Mouse (Mus musculus) liver, embryonic 18 days (tissue): ENCODE measurements around the gene Rps26. TPM values are rescaled to one million over a fixed set of nuclear protein-coding genes. Genes with fewer than 3 reads are reported as not detected.

Experiments
- polyA plus RNA-seq: library from polyadenylated mRNA; depleted of rRNA; stranded (reverse); fragments of >200 nt; gene quantifications from 2 replicates; pipeline ENCODE4 v1.2.3, GENCODE M21; 2012; rRNA removed

Rps26 gene
- 667 and 775 TPM in 2 replicates for polyA plus RNA-seq

GRCm38 (mm10) chr10:128626311-128627310 is at the start of gene Rps26:
Gene Rps26 (minus strand): TSS chr10:128626747.

GRCm38 (mm10) chr10:128673763-128674468 is 47.4 kb upstream of the Rps26 start, which contains the start of gene Suox:
Gene Suox (minus strand): TSS chr10:128674073.

GRCm38 (mm10) chr10:128645111-128646011 is 18.8 kb upstream of the Rps26 start, which contains the start of gene Ikzf4:
Gene Ikzf4 (minus strand): TSS chr10:128645991.

GRCm38 (mm10) chr10:128589464-128590192 is 36.9 kb downstream of the Rps26 start, which contains the start of gene Erbb3:
Gene Erbb3 (minus strand): TSS chr10:128589652.

Other genes with a start within 250 kb of the Rps26 start
- 4.4 and 6.2 TPM in 2 replicates for gene Ankrd52, start 249.6 kb downstream of the Rps26 start, polyA plus RNA-seq
- 99.5 and 112 TPM in 2 replicates for gene Slc39a5, start 225.5 kb downstream of the Rps26 start, polyA plus RNA-seq
- 16.8 and 18.7 TPM in 2 replicates for gene Nabp2, start 215.3 kb downstream of the Rps26 start, polyA plus RNA-seq
- 7.0 and 8.3 TPM in 2 replicates for gene Rnf41, start 215.1 kb downstream of the Rps26 start, polyA plus RNA-seq
- 25.6 and 31.2 TPM in 2 replicates for gene Smarcc2, start 167.5 kb downstream of the Rps26 start, polyA plus RNA-seq
- 627 and 720 TPM in 2 replicates for gene Myl6, start 132.6 kb downstream of the Rps26 start, polyA plus RNA-seq
- 0.53 and 0.67 TPM in 2 replicates for gene Myl6b, start 128.1 kb downstream of the Rps26 start, polyA plus RNA-seq
- 10.8 and 12.1 TPM in 2 replicates for gene Esyt1, start 100.9 kb downstream of the Rps26 start, polyA plus RNA-seq
- 4.0 and 4.5 TPM in 2 replicates for gene Zc3h10, start 79.0 kb downstream of the Rps26 start, polyA plus RNA-seq
- 1,648 and 2,151 TPM in 2 replicates for gene Rpl41, start 77.4 kb downstream of the Rps26 start, polyA plus RNA-seq
- 67.0 and 72.0 TPM in 2 replicates for gene Pa2g4, start 60.8 kb downstream of the Rps26 start, polyA plus RNA-seq
- gene Erbb3, start 37.1 kb downstream of the Rps26 start, polyA plus RNA-seq = 7.5 and 8.2 TPM in 2 replicates
- 0.72 and 1.2 TPM in 2 replicates for gene Ikzf4, start 19.2 kb upstream of the Rps26 start, polyA plus RNA-seq
- 6.8 and 8.7 TPM in 2 replicates for gene Suox, start 47.3 kb upstream of the Rps26 start, polyA plus RNA-seq
- gene Rab5b, start 69.5 kb upstream of the Rps26 start, polyA plus RNA-seq = 32.7 and 34.3 TPM in 2 replicates
- gene Pmel, start 77.4 kb upstream of the Rps26 start, polyA plus RNA-seq = 0.49 and 0.59 TPM in 2 replicates
- 31.5 and 32.7 TPM in 2 replicates for gene Cdk2, start 78.3 kb upstream of the Rps26 start, polyA plus RNA-seq
- 4.4 and 4.6 TPM in 2 replicates for gene Dgka, start 118.1 kb upstream of the Rps26 start, polyA plus RNA-seq
- gene Pym1, start 121.1 kb upstream of the Rps26 start, polyA plus RNA-seq = 15.6 and 15.9 TPM in 2 replicates
- gene Mmp19, start 164.2 kb upstream of the Rps26 start, polyA plus RNA-seq = 11.1 and 11.9 TPM in 2 replicates
- gene Dnajc14, start 177.3 kb upstream of the Rps26 start, polyA plus RNA-seq = 6.7 and 6.8 TPM in 2 replicates
- 2.8 and 3.0 TPM in 2 replicates for gene Tmem198b, start 177.6 kb upstream of the Rps26 start, polyA plus RNA-seq
- 46.5 and 49.9 TPM in 2 replicates for gene Sarnp, start 190.6 kb upstream of the Rps26 start, polyA plus RNA-seq
- 54.1 and 59.0 TPM in 2 replicates for gene Ormdl2, start 194.9 kb upstream of the Rps26 start, polyA plus RNA-seq